Mouse (Mus musculus): ENCODE data around the gene Tmem132d. TPM values are rescaled to one million over a fixed set of nuclear protein-coding genes. Genes with fewer than 3 reads are reported as not detected.
"Not testable (repeated sequence)": the region's sequence is repeated elsewhere in the genome, so short reads cannot be mapped to it uniquely, and the experiment has no call there.

The Tmem132d gene
- total RNA-seq, 2 experiments from 2014 or later: 14.1 to 16.7 TPM

GRCm38 (mm10) chr5:127807419-127807818, 625.5 kb downstream of the Tmem132d start:
- no peak for DNase-seq (ENCODE audit: low spot score in 2 of 2)

GRCm38 (mm10) chr5:127806850-127807249, 626.0 kb downstream of the Tmem132d start:
- DNase-seq (ENCODE audit: low spot score in 2 of 2): no peak

DNA sequence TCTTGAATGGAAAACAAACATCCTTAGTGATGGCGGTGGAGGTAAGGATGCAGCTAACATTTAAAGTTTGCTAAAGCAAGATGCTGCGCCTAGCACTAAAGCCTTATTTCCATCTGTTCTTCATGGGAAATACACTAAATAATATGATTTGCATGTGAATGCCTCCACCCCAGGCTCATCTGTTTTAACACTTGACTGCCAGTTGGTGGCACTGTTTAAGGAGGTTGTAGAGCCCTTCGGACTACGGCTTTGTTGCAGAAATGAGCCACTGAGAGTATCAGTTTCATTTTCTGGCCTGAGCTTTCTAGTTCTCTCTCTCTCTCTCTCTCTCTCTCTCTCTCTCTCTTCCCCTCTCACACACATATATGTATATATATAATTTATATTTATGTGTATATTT, 632.0 kb downstream of the Tmem132d start:
- peak in 1 of 2 experiments; percentile 20 for DNase-seq (ENCODE audit: low spot score in 2 of 2)

GRCm38 (mm10) chr5:127781221-127781620, 651.7 kb downstream of the Tmem132d start:
- no peak for DNase-seq (ENCODE audit: low spot score in 2 of 2)

DNA sequence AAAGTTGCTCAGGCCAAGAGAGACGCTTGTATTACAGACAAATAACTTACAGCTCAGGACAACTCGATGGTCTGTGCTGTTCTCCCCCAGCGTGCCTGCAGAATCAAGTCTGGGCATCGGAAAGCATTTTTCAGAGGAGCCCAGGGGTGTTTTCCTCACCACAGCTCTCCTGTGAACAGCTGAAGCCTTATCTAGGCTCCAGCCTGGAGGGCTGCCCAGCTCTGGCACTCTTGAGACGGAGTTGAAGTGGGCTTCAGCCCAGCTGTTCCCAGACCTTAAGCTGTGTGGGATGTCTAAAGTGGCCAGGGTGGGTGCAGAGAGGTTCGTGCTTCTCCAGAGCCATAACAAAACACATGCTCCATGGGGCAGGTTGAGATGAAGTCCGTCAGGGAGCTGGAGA, 657.1 kb downstream of the Tmem132d start:
- no peak for DNase-seq (ENCODE audit: low spot score in 2 of 2)

- no peak for DNase-seq (ENCODE audit: low spot score in 2 of 2)
These were observed 674.3 kb downstream of the Tmem132d start for GRCm38 (mm10) chr5:127758576-127758975.

- no peak for DNase-seq (ENCODE audit: low spot score in 2 of 2)
These were observed 676.0 kb downstream of the Tmem132d start for GRCm38 (mm10) chr5:127756671-127757423.

DNA sequence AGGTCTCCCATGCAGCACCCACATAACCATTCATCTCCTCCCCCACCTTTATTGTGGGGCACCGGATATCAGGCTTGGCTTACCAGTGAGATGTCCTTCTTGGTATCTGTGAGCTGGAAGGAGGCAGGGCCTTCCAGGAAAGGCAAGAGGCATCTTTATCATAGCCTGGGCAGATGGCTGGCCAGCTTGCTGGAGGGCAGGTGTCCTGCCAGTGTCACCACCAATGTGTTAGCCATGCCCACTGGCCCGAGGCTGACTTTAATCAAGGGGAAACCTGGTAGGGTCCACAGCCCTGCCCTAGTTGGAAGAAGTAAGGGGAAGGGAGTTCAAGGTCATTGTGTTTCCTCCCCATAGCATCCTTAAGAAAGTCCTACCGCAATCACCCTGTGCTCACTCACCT, 676.9 kb downstream of the Tmem132d start:
- no peak for DNase-seq (ENCODE audit: low spot score in 2 of 2)

DNA sequence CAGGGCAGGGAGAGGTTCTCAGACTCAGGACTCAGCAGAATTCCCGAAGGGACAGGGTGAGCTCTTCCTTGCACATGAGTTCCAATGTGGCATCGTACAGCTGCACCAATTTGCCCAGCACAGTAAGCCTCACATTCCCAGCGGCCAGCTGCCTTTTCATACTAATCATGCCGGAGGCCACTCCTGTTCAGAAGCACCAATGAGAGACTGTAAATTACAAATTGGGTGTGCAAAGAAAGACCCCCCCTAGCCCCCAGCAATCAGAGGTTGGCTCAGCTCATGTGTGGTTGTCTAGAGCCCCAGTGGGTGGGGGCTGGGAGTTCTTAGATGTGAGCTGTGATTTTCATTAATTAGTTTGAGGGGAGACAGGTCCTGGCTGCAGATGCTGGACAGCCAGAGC, 677.3 kb downstream of the Tmem132d start:
- DNase-seq (ENCODE audit: low spot score in 2 of 2): no peak

DNA sequence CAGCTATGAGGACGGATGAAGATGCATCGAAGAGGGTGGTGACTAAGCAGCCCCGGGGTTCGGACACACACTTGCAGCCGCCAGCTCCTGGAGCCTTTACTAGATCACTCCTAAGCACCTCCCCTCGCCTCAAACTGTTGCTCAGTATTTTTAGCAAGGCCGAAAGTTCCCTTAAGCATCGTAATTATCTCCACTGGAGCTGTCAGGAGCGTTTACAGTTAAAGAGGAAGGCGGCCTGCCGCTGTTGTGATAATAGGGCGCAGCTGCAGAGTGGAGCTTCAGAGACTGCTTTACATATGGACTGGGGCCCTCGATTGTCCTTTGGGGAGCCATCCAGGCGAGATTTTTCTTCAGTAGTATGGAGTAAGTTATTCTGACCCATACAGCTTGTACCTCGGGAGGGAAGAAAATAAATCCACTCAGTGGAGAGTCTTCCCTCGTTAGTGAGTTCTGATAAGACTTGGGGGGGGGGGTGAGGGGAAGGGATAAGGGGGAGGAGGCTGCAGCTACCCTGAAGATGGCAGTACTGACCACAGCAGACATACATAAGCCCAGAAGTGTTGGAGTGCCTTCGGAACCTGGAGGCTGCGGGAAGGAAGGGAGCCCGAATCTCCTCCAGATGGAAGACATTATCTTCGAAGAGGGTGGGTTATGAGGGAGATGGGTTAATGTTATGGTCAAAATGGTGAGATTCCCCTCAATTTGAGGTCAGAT, 681.5 kb downstream of the Tmem132d start:
- no peak for DNase-seq (ENCODE audit: low spot score in 2 of 2)

DNA sequence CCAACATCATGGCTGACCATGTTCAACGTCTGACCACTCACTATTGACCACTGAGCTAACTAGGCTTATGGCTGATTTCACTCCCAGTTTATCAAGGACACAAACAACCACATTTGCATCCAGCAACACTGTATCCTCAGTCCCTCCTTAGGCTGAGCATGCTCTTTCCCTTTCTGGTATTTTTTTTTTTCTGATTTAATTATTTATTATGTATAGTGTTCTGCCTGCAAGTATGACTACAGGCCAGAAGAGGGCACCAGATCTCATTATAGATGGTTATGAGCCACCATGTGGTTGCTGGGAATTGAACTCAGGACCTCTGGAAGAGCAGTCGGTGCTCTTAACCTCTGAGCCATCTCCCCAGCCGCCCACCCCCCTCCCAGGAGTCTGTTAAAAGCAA, 683.3 kb downstream of the Tmem132d start:
- DNase-seq (ENCODE audit: low spot score in 2 of 2): not testable (repeated sequence)

DNA sequence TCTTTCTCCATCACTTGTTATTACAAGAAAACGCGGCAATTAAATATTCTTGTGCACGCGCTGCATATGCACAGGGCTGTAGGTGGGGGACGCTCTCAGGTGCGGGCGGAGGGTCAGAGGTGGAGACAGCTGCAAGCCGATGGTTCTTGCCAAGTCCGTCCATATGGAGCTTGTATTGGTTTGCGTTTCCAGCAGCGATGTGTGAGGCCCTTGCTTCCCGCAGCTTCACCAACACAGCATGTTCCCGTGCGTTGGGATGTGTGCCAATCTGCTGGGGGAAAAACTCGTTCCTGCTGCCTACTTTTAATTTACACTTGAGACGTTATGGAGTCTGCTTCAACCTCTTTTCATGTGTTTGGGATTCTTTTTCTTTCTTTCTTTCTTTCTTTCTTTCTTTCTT, 691.5 kb downstream of the Tmem132d start:
- peak in 1 of 2 experiments; percentile 33 for DNase-seq (ENCODE audit: low spot score in 2 of 2)

Other genes starting within 250 kb of the Tmem132d start
- 1 to 10 TPM; 1.5 to 2.9 TPM for gene Fzd10, start 167.8 kb upstream of the Tmem132d start, total RNA-seq (2021)

Measured in layer of hippocampus, postnatal 14 days (tissue).